Mouse (Mus musculus): Measurements from ENCODE around the gene Fam169b. TPM values are rescaled to one million over a fixed set of nuclear protein-coding genes. Genes with fewer than 3 reads are reported as not detected.
"Not testable (repeated sequence)": the region's sequence is repeated elsewhere in the genome, so short reads cannot be mapped to it uniquely, and the experiment has no call there.

Fam169b gene
- polyA plus RNA-seq, 1 experiment = 0.13 TPM

GRCm38 (mm10) chr7:68281341-68281740, 7.7 kb downstream of the Fam169b start:
- TF ChIP-seq CTCF (IDR thresholded peaks at IDR 0.05; ENCODE audit: borderline replicate concordance, insufficient read depth, low read depth, low read length) (no peak), POLR2A (IDR thresholded peaks at IDR 0.05; ENCODE audit: borderline replicate concordance, insufficient read depth, low read length) (no peak)
- WGBS = 69% methylated on average over 5 of the region's 5 CpGs
- 0 out of 2 replicates have a peak, but pooled peaks cover 7% of the 10 kb centered on the region for H3K4me1 ChIP-seq (ENCODE audit: control insufficient read depth, insufficient read depth, low read length)
- no peak overlapping the region for H3K4me3 ChIP-seq (replicated peaks; ENCODE audit: insufficient read depth, low read depth, low read length)
- no peaks in the 10 kb centered on the region for H3K27me3 ChIP-seq (ENCODE audit: control insufficient read depth, insufficient read depth, low read length)
- H3K27ac ChIP-seq (ENCODE audit: insufficient read depth, low read length) = no peak overlapping the region
- no peak for DNase-seq

GRCm38 (mm10) chr7:68282304-68283132, 8.9 kb downstream of the Fam169b start:
- no peak overlapping the region for H3K4me3 ChIP-seq (replicated peaks; ENCODE audit: insufficient read depth, low read depth, low read length)
- no peaks in the 10 kb centered on the region for H3K27me3 ChIP-seq (ENCODE audit: control insufficient read depth, insufficient read depth, low read length)
- no peak for TF ChIP-seq POLR2A (IDR thresholded peaks at IDR 0.05; ENCODE audit: borderline replicate concordance, insufficient read depth, low read length)
- no peak for TF ChIP-seq CTCF (IDR thresholded peaks at IDR 0.05; ENCODE audit: borderline replicate concordance, insufficient read depth, low read depth, low read length)
- no peak overlapping the region for H3K27ac ChIP-seq (ENCODE audit: insufficient read depth, low read length)
- no peaks in the 10 kb centered on the region for H3K4me1 ChIP-seq (ENCODE audit: control insufficient read depth, insufficient read depth, low read length)
- DNase-seq = no peak
- 85% methylated on average over 22 of the region's 22 CpGs for WGBS

GRCm38 (mm10) chr7:68283133-68283520, 9.5 kb downstream of the Fam169b start:
- not testable (repeated sequence) for H3K27ac ChIP-seq (ENCODE audit: insufficient read depth, low read length); H3K4me1 ChIP-seq (ENCODE audit: control insufficient read depth, insufficient read depth, low read length); DNase-seq; H3K4me3 ChIP-seq (replicated peaks; ENCODE audit: insufficient read depth, low read depth, low read length); H3K27me3 ChIP-seq (ENCODE audit: control insufficient read depth, insufficient read depth, low read length)
- WGBS = 89% methylated on average over 4 of the region's 4 CpGs

GRCm38 (mm10) chr7:68283776-68284175, 10.1 kb downstream of the Fam169b start:
- 82% methylated on average over 7 of the region's 7 CpGs for WGBS
- TF ChIP-seq POLR2A (IDR thresholded peaks at IDR 0.05; ENCODE audit: borderline replicate concordance, insufficient read depth, low read length) (no peak), CTCF (IDR thresholded peaks at IDR 0.05; ENCODE audit: borderline replicate concordance, insufficient read depth, low read depth, low read length) (no peak)

GRCm38 (mm10) chr7:68285851-68286298, 12.2 kb downstream of the Fam169b start:
- no peaks in the 10 kb centered on the region for H3K4me1 ChIP-seq (ENCODE audit: control insufficient read depth, insufficient read depth, low read length)
- H3K27me3 ChIP-seq (ENCODE audit: control insufficient read depth, insufficient read depth, low read length) = no peaks in the 10 kb centered on the region
- no peak for TF ChIP-seq POLR2A (IDR thresholded peaks at IDR 0.05; ENCODE audit: borderline replicate concordance, insufficient read depth, low read length)
- no peak for TF ChIP-seq CTCF (IDR thresholded peaks at IDR 0.05; ENCODE audit: borderline replicate concordance, insufficient read depth, low read depth, low read length)
- 90% methylated on average over 8 of the region's 8 CpGs for WGBS
- H3K4me3 ChIP-seq (replicated peaks; ENCODE audit: insufficient read depth, low read depth, low read length) = no peak overlapping the region
- no peak for DNase-seq
- H3K27ac ChIP-seq (ENCODE audit: insufficient read depth, low read length) = no peak overlapping the region

More at GRCm38 (mm10) chr7:68283776-68284175, 10.1 kb downstream of the Fam169b start:
- Histone ChIP-seq H3K27ac (ENCODE audit: insufficient read depth, low read length) (no peak overlapping the region), H3K4me1 (ENCODE audit: control insufficient read depth, insufficient read depth, low read length) (no peaks in the 10 kb centered on the region), H3K27me3 (ENCODE audit: control insufficient read depth, insufficient read depth, low read length) (no peaks in the 10 kb centered on the region), H3K4me3 (replicated peaks; ENCODE audit: insufficient read depth, low read depth, low read length) (no peak overlapping the region)
- DNase-seq = no peak

- no peak for TF ChIP-seq CTCF (IDR thresholded peaks at IDR 0.05; ENCODE audit: borderline replicate concordance, insufficient read depth, low read depth, low read length)
- TF ChIP-seq POLR2A (IDR thresholded peaks at IDR 0.05; ENCODE audit: borderline replicate concordance, insufficient read depth, low read length) = no peak
- Histone ChIP-seq H3K27ac (ENCODE audit: insufficient read depth, low read length) (no peak overlapping the region), H3K27me3 (ENCODE audit: control insufficient read depth, insufficient read depth, low read length) (no peaks in the 10 kb centered on the region), H3K4me3 (replicated peaks; ENCODE audit: insufficient read depth, low read depth, low read length) (no peak overlapping the region), H3K4me1 (ENCODE audit: control insufficient read depth, insufficient read depth, low read length) (no peaks in the 10 kb centered on the region)
- WGBS = 90% methylated on average over 24 of the region's 24 CpGs
- DNase-seq = no peak
These were observed 13.2 kb downstream of the Fam169b start for GRCm38 (mm10) chr7:68286526-68287481.

- Histone ChIP-seq H3K4me3 (replicated peaks; ENCODE audit: insufficient read depth, low read depth, low read length) (no peak overlapping the region), H3K4me1 (ENCODE audit: control insufficient read depth, insufficient read depth, low read length) (no peaks in the 10 kb centered on the region), H3K27me3 (ENCODE audit: control insufficient read depth, insufficient read depth, low read length) (no peaks in the 10 kb centered on the region), H3K27ac (ENCODE audit: insufficient read depth, low read length) (no peak overlapping the region)
- no peak for DNase-seq
- TF ChIP-seq POLR2A (IDR thresholded peaks at IDR 0.05; ENCODE audit: borderline replicate concordance, insufficient read depth, low read length) (no peak), CTCF (IDR thresholded peaks at IDR 0.05; ENCODE audit: borderline replicate concordance, insufficient read depth, low read depth, low read length) (no peak)
- WGBS = 85% methylated on average over 2 of the region's 2 CpGs
These were observed 13.9 kb downstream of the Fam169b start for GRCm38 (mm10) chr7:68287582-68287981.

- 91% methylated on average over 4 of the region's 4 CpGs for WGBS
- not testable (repeated sequence) for H3K27me3 ChIP-seq (ENCODE audit: control insufficient read depth, insufficient read depth, low read length); H3K4me3 ChIP-seq (replicated peaks; ENCODE audit: insufficient read depth, low read depth, low read length); H3K27ac ChIP-seq (ENCODE audit: insufficient read depth, low read length); H3K4me1 ChIP-seq (ENCODE audit: control insufficient read depth, insufficient read depth, low read length); DNase-seq
These were observed 14.4 kb downstream of the Fam169b start for GRCm38 (mm10) chr7:68288000-68288399.
